In genomic region chr4:137968203-137968602, GRCm38 (mm10) we compare ENCODE assay signal across 9 mouse cellular contexts. TPM values are rescaled to one million over a fixed set of nuclear protein-coding genes. Genes with fewer than 3 reads are reported as not detected.
DNase-seq lines count a peak whose midpoint lies in the region; TF ChIP-seq lines count a peak whose summit lies in the region.
"Had no signal": no experiment of that assay in that cellular context is flagged by ENCODE, and none has a peak within 500 bp of the region (broad histone marks: within the 10 kb centered on the region; RNA-seq: fewer than 3 reads in every experiment).

No protein-coding gene starts in this region.

- peak; percentile 91 for TF ChIP-seq RAD21 in MEL (IDR thresholded peaks at IDR 0.05; ENCODE audit: low read depth, low read length)

- H3K79me2 ChIP-seq in MEL (ENCODE audit: control insufficient read depth, insufficient read depth, low read length, poor library complexity), result no peaks in the 10 kb centered on the region

- DNase-seq in MEL (ENCODE audit: low read depth, low spot score), result peak; percentile 86
- peak; percentile 49 for DNase-seq in brain, embryonic 18.5 days (ENCODE audit: low read depth, low spot score)
- DNase-seq in forebrain, embryonic 10.5 days (ENCODE audit: extremely low spot score, low spot score), result peak; percentile 79
- DNase-seq in heart, postnatal 10 days, result peak; percentile 78 to 83
- peak; percentile 77 to 83 for DNase-seq in kidney, postnatal 4 days
- peak; percentile 55 for DNase-seq in lung, adult 2 months
- DNase-seq in retina, embryonic 14.5 days (ENCODE audit: low spot score), result peak; percentile 94
- DNase-seq in thymus, postnatal 25 days, result peak; percentile 69

- H3K4me1 ChIP-seq in MEL (ENCODE audit: control insufficient read depth in 1 of 2, insufficient read depth in 2 of 2, low read length in 2 of 2), result no peaks in the 10 kb centered on the region
- no peaks in the 10 kb centered on the region for H3K4me1 ChIP-seq in forebrain, embryonic 10.5 days
- H3K4me1 ChIP-seq in lung, adult 2 months (ENCODE audit: control insufficient read depth, insufficient read depth, low read length), result no peaks in the 10 kb centered on the region
- H3K4me1 ChIP-seq: liver, embryonic 15.5 days had no signal

- intact Hi-C loops in heart, postnatal 10 days (cut with DNase I), result loop anchor here (10.0 kb wide), 1 partner anchor 137 kb away; no protein-coding TSS in a partner anchor

- H3K9ac ChIP-seq in MEL (ENCODE audit: control insufficient read depth, low read depth, low read length, poor library complexity, severe bottlenecking), result no peak overlapping the region
- H3K9ac ChIP-seq: liver, embryonic 15.5 days had no signal

- no peaks in the 10 kb centered on the region for H3K27me3 ChIP-seq in MEL (ENCODE audit: control insufficient read depth in 1 of 2, insufficient read depth in 2 of 2, low read length in 2 of 2)
- no peaks in the 10 kb centered on the region for H3K27me3 ChIP-seq in forebrain, embryonic 10.5 days (ENCODE audit: poor library complexity, severe bottlenecking)
- H3K27me3 ChIP-seq: liver, embryonic 15.5 days had no signal

- 11% methylated on average over 9 of the region's 9 CpGs for WGBS in forebrain, embryonic 10.5 days
- WGBS in lung, adult 2 months, result 15% methylated on average over 9 of the region's 9 CpGs

- H3K9me3 ChIP-seq in MEL (replicated peaks; ENCODE audit: insufficient read depth, low read length), result no peaks in the 10 kb centered on the region
- no peaks in the 10 kb centered on the region for H3K9me3 ChIP-seq in forebrain, embryonic 10.5 days
- H3K9me3 ChIP-seq: liver, embryonic 15.5 days had no signal

- H3K4me3 ChIP-seq in MEL (ENCODE audit: control insufficient read depth in 1 of 2, insufficient read depth in 1 of 2, low read depth in 2 of 2, low read length in 2 of 2), result no peak overlapping the region
- H3K4me3 ChIP-seq in forebrain, embryonic 10.5 days, result no peak overlapping the region
- no peak overlapping the region for H3K4me3 ChIP-seq in lung, adult 2 months (replicated peaks; ENCODE audit: extremely low read depth, low read depth, low read length)
- H3K4me3 ChIP-seq: liver, embryonic 15.5 days had no signal

- no peak for TF ChIP-seq EP300 in MEL (IDR thresholded peaks at IDR 0.05; ENCODE audit: low read depth in 1 of 2, low read length in 2 of 2)

- peak; percentile 80 to 88 (median 83) for TF ChIP-seq CTCF in MEL (IDR thresholded peaks at IDR 0.05 in 2 of 3, conservative IDR thresholded peaks at IDR 0.05 in 1 of 3; ENCODE audit: control insufficient read depth in 1 of 3, insufficient read depth in 1 of 3, low read depth in 2 of 3, low read length in 3 of 3, poor library complexity in 1 of 3, severe bottlenecking in 1 of 3)
- TF ChIP-seq CTCF in lung, adult 2 months (IDR thresholded peaks at IDR 0.05; ENCODE audit: insufficient read depth, low read length), result peak; percentile 99

- no peak for TF ChIP-seq POLR2A in MEL (IDR thresholded peaks at IDR 0.05; ENCODE audit: control insufficient read depth in 1 of 2, insufficient read depth in 1 of 2, low read depth in 1 of 2, low read length in 2 of 2, poor library complexity in 1 of 2)
- TF ChIP-seq POLR2A in lung, adult 2 months (IDR thresholded peaks at IDR 0.05; ENCODE audit: borderline replicate concordance, extremely low read depth, low read depth, low read length), result no peak

- H3K36me3 ChIP-seq in MEL (ENCODE audit: control insufficient read depth in 1 of 2, insufficient read depth in 2 of 2, low read length in 2 of 2), result no peaks in the 10 kb centered on the region
- peaks cover 16% of the 10 kb centered on the region for H3K36me3 ChIP-seq in forebrain, embryonic 10.5 days (replicated peaks)

- no peak overlapping the region for H3K27ac ChIP-seq in MEL (ENCODE audit: control insufficient read depth, low read depth, low read length)
- no peak overlapping the region for H3K27ac ChIP-seq in forebrain, embryonic 10.5 days
- H3K27ac ChIP-seq: liver, embryonic 15.5 days had no signal

TF ChIP-seq in MEL, 35 proteins besides CTCF, POLR2A, EP300 and RAD21:
- no peak for TF ChIP-seq ETS1 (IDR thresholded peaks at IDR 0.05; ENCODE audit: low read depth, low read length)
- TF ChIP-seq UBTF (IDR thresholded peaks at IDR 0.05; ENCODE audit: borderline replicate concordance, insufficient read depth, low read depth, low read length), result no peak
- TF ChIP-seq GABPA (IDR thresholded peaks at IDR 0.05; ENCODE audit: low read depth, low read length), result no peak
- TF ChIP-seq USF1 (IDR thresholded peaks at IDR 0.05; ENCODE audit: low read depth, low read length), result no peak
- TF ChIP-seq MAX (IDR thresholded peaks at IDR 0.05; ENCODE audit: low read length), result no peak
- TF ChIP-seq ZNF384 (IDR thresholded peaks at IDR 0.05; ENCODE audit: low read depth, low read length), result no peak
- peak; percentile 80 for TF ChIP-seq SMC3 (IDR thresholded peaks at IDR 0.05; ENCODE audit: low read depth, low read length)
- TF ChIP-seq SIN3A (IDR thresholded peaks at IDR 0.05; ENCODE audit: low read length), result peak; percentile 28; the same call in 1 of the 2 replicates
- no peak for TF ChIP-seq MXI1 (IDR thresholded peaks at IDR 0.05; ENCODE audit: low read depth, low read length)
- no peak for TF ChIP-seq ZKSCAN1 (IDR thresholded peaks at IDR 0.05; ENCODE audit: low read depth, low read length)
- peak; percentile 87 for TF ChIP-seq ZC3H11A (IDR thresholded peaks at IDR 0.05; ENCODE audit: low read depth, low read length)
- no peak for TF ChIP-seq E2F4 (IDR thresholded peaks at IDR 0.05; ENCODE audit: borderline replicate concordance, low read depth, low read length)
- no peak for TF ChIP-seq CHD1 (IDR thresholded peaks at IDR 0.05; ENCODE audit: low read depth, low read length)
- TF ChIP-seq MEF2A (IDR thresholded peaks at IDR 0.05; ENCODE audit: extremely low read depth, insufficient replicate concordance, low read depth, low read length, poor library complexity, severe bottlenecking), result no peak
- TF ChIP-seq MYC (IDR thresholded peaks at IDR 0.05; ENCODE audit: low read depth, low read length), result peak; percentile 64; the same call in 1 of the 2 replicates
- no peak for TF ChIP-seq JUND (IDR thresholded peaks at IDR 0.05; ENCODE audit: low read depth, low read length)
- no peak for TF ChIP-seq KAT2A (conservative IDR thresholded peaks at IDR 0.05; ENCODE audit: low read depth, low read length)
- TF ChIP-seq ZMIZ1 (IDR thresholded peaks at IDR 0.05; ENCODE audit: low read depth, low read length), result no peak

RNA-seq across cellular contexts. Expression of gene Eif4g3, which starts 24.6 kb away (rescaled TPM):
- 22.8 and 27.8 TPM in 2 replicates for total RNA-seq in MEL (2012; rRNA removed)
- polyA plus RNA-seq in MEL (2012; ENCODE audit: insufficient read depth in 1 of 2, insufficient read length in 2 of 2, low read depth in 1 of 2, low replicate concordance in 2 of 2, missing spikeins in 1 of 2), result 10 to 100 TPM in 1 of 2 experiments, not detected in 1; 63.7 TPM
- 36.5 and 37.2 TPM in 2 replicates for polyA plus RNA-seq in forebrain, embryonic 10.5 days (2016; fragmentation: Nextera tagmentation; extraction: Ambion mirVana)
- total RNA-seq in heart, postnatal 10 days (2021), result 10 to 100 TPM; 59.1 to 60.6 TPM
- polyA plus RNA-seq in lung, adult 2 months (2012; rRNA removed), result 69.8 and 79.4 TPM in 2 replicates
